Mouse (Mus musculus): ENCODE measurements around the gene Izumo4.

The Izumo4 gene

DNA sequence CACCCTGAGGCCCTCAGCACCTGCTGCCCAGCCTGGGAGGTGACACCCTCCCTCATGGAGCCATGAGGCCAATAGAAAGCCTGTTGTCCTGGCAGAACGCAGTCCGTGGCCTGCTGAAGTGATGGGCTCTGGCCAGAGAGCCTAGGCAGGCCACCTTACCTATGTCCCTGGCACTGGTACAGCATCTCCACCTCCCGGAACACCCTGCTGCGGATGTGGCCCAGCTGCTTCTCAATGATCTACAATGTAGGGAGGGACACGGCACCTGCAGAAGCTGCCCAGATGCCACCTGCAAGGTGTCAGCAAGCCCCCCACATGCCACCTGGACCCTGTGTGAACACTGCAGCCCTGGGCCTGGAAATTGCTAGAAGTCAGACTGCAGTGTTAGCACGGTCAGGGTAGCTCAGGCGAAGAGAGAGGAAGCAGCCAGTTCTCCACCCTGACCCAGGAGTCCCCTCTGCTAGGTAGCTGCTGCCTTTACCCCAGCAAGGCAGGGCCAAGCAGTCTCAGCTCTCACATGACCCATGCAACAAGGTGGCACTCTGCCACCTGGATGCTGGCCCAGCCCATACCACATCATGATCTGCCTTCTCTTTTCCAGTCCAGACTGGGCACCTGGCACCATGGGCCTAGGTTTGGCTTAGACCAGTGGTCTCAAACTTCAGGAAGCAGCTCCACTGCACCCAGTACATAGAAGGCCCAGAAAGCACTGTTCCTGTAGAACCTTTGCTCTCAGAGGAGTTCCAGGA lies 32.1 kb upstream of the Izumo4 start:
- peak; percentile 58 for DNase-seq (ENCODE audit: low read depth, low spot score)

DNA sequence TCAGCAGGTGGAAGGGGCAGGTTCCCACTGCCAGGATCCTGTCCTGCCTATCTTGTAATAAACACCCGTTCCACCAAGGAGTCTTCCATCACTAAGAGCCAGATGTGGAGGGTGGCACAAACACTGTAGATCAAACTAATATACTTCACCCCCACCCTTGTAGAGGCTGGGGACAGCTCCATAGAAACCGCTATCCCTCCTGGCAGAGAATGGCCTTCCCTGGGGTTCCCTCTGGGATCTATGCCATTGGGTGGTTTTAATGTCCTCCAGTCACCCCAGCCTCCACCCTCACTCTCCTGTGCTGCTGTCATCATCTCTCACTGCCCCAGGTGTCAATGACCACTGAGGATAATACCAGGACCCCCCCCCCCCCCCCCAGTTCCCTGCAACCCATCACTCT lies 31.5 kb upstream of the Izumo4 start:
- DNase-seq (ENCODE audit: low read depth, low spot score): no peak

DNA sequence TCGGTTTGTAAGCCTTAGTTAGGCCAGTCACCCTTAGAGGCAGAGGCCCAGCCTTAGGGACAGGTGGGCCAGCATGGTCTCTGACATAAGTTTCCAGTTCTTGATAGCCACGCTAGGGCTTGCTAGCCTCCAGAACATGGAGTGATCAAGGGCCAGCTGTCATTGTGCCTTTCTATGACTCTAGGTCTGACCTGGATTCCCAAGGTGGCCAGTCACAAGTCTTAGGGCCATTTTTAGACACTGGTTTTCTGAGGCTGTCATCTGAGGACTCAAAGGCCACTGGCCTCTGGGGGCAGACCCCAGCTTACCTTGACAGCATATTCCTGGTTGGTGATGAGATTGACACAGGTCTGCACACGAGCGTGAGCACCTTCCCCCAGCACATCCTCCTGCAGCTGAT lies 30.7 kb upstream of the Izumo4 start:
- DNase-seq (ENCODE audit: low read depth, low spot score): no peak

- DNase-seq (ENCODE audit: low read depth, low spot score): no peak
Observed at GRCm38 (mm10) chr10:80671936-80672690, 29.9 kb upstream of the Izumo4 start.

GRCm38 (mm10) chr10:80673690-80674089 lies 28.3 kb upstream of the Izumo4 start:
- DNase-seq (ENCODE audit: low read depth, low spot score): no peak

- DNase-seq (ENCODE audit: low read depth, low spot score): peak; percentile 73
Observed at GRCm38 (mm10) chr10:80674161-80674711, 27.7 kb upstream of the Izumo4 start.

DNA sequence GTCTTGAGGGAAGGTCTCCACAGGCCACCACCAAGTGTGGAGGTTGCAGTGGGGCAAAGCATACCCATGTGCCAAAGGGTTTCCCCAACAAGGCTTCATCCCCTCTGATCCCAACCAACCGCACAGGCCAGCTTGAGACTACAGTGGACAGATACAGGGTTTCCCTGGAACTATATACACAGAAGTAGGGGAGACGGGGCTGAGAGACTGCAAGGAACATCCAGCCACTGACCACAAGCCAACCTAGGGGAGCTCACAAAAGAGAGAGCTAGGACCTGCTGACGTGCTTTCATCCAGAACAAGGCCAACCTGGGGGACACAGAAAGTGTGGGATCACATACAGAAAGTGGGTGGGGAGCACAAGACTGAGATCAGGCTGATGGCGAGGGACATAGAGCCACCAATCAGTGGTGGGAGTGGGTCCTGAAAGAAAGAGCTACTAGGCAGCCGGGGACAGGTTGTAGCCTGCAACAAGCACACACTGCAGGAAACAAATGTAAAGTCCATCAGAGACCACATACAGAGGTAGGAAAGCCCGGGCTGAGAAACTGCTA lies 27.1 kb upstream of the Izumo4 start:
- peak; percentile 50 for DNase-seq (ENCODE audit: low read depth, low spot score)

- DNase-seq (ENCODE audit: low read depth, low spot score): no peak
Observed at GRCm38 (mm10) chr10:80675405-80676197, 26.4 kb upstream of the Izumo4 start.

- peak; percentile 99 for DNase-seq (ENCODE audit: low read depth, low spot score)
Observed at GRCm38 (mm10) chr10:80676198-80676928, 25.6 kb upstream of the Izumo4 start.

DNA sequence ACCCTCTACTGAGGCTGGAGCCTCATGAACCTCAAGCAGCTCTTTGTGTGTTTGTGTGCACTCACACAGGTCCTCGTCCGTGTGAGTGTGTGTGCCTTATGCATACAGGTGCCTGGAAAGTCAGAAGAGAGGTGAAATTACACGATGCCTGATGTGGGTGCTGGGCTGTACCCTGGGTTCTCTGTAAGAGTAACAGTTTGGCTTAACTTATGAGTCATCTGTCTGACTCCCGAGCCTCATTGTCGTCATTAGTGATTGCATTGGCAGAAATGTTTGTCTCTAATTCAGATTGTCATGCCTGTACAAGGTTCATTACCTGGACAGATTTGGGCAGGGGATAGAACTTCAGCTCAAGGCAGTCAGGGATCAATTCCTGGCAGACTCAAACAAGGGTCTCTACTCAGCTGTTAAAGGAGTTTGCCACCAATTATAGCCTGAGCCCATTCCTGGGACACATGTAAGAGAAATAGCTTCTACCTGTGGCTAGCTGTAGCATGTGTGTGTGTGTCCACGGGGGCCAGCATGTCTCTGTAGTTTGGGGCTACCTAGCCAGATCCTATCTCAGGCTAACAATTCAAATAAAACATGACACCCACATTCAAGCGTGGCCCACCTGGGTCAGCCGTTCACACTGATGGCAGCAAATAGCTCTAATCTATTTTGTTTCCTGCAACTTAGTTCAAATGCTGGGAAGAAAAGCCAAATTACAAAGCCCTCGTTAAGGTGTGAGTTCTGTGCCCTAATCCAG lies 24.7 kb upstream of the Izumo4 start:
- peak; percentile 78 for DNase-seq (ENCODE audit: low read depth, low spot score)

DNA sequence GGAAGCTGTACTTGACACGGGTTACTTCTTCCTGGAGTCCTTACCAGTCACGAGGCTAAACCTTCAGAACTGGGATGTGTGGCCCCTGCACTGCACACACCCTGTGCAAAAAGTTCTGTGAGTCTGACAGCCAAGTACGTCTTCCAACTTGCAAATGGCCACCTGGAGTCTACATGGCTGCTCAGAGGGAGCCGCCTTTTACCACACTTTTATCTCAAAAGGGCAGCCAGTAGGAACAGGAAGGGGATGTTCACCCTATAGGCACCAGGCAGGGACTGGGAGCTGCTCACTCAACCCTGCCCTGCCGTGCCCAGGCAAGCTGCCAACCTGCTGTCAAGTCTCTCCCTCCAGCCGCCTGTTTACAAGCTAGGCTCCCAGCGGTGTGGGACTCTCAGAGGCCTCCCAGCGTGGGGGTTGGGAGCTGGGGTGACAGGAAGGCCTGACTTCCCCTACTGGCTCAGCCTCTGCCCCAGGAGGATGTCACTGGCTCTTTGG lies 24.0 kb upstream of the Izumo4 start, which contains the start of gene Mknk2:
Gene Mknk2, minus strand, starts transcription at position 171 of the 495 bp plus-strand sequence.
- DNase-seq (ENCODE audit: low read depth, low spot score): peak; percentile 96

GRCm38 (mm10) chr10:80678601-80679377 lies 23.2 kb upstream of the Izumo4 start:
- DNase-seq (ENCODE audit: low read depth, low spot score): peak; percentile 70

GRCm38 (mm10) chr10:80679556-80680259 lies 22.3 kb upstream of the Izumo4 start:
- DNase-seq (ENCODE audit: low read depth, low spot score): peak; percentile 27

DNA sequence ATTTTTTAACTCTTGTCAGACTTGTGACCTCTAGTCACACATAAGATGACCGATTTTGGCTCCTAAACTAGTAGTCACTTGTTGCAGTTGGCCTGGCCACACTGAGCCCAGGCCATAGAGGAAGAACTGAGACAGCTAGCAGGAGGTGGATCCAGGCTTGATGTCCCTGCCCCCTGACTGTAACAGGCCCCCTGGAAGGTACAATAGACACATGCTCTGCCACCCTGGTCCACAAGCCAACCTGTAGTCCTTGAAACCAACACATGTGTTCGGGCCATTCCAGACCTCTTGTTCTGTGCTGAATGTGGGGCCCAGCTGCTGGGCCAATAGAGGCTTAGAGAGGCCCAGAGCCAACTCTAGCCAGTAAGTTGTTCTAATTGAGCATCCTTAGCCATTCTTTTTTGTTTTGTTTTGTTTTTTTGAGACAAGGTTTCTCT lies 21.7 kb upstream of the Izumo4 start:
- no peak for DNase-seq (ENCODE audit: low read depth, low spot score)

DNA sequence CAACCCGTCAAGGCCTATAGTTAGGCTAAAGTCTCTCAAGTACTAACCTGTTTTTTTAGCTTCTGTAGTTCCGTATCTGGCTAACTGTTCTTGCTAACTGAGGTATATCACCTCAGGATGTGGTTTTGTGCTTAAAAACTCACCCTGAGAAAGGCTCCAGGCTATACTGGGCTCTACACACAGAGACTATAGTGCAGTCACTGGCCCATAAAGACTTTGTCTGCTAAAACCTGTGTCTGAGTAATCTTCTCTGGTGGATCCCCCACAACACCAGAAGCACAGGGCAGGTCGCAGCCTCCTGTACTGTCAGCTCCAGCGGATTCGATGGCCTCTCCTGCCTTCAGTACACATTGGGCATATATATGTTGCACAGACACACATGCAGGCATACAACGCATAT lies 20.0 kb upstream of the Izumo4 start:
- DNase-seq (ENCODE audit: low read depth, low spot score): no peak

DNA sequence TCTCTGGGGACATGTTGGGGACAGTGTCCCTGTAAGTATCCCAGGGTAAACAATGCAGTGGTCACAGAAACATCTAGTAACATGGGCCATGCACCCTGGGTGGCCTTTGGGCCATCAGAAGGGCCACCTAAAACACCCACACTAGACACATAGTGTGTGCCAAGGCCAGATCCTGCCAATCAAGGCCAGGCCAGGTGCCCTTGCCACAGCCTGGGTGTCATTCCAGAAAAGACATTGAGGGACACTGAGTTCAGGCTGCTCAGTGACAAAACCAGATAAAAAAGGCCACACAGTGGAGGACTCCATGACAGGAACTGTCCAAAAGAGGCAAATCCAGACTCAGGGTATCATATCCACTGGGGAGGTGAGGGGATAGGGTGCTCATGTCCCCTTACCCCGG lies 18.3 kb upstream of the Izumo4 start:
- DNase-seq (ENCODE audit: low read depth, low spot score): no peak

DNA sequence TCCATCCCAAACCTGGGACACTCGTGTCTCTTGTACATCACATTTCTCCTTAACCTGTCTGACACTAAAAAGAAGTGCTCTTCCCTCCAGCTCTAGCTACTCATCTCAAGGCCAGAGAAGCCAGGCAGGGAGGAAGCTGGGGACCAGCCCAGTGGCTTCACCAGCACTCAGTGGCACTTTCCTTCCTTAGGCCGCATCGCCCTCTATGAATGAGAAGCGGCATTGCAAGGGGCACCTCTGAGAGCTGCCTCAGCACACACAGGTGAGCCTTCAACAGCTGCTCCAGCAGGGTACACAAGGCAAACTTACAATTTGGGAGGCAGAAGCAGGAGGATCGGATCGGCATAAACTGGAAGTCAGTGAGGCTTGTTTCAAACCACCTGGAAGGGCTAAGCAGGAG lies 17.8 kb upstream of the Izumo4 start:
- peak; percentile 71 for DNase-seq (ENCODE audit: low read depth, low spot score)

- no peak for DNase-seq (ENCODE audit: low read depth, low spot score)
Observed at GRCm38 (mm10) chr10:80684984-80685383, 17.0 kb upstream of the Izumo4 start.

Measured in 3T3-L1 (cell line).